Mouse (Mus musculus) brain, embryonic 14.5 days (tissue): Measurements from ENCODE around the gene Chkb.

Experiments
- CTCF ChIP-seq: fragments of 200-500 bp; IDR thresholded peaks from 2 replicates; pipeline ENCODE4 v1.5.1; 2012; ENCODE audit warnings: inconsistent platforms, mild to moderate bottlenecking, moderate library complexity, borderline replicate concordance; ENCODE audit not compliant: insufficient read depth, insufficient read length; ENCODE audit errors: extremely low read depth
- POLR2A ChIP-seq: fragments of 200-500 bp; IDR thresholded peaks from 2 replicates; pipeline ENCODE4 v1.6.1; 2012; ENCODE audit warnings: mild to moderate bottlenecking, inconsistent platforms, borderline replicate concordance; ENCODE audit not compliant: poor library complexity, insufficient read depth, insufficient read length, severe bottlenecking; ENCODE audit errors: extremely low read depth

GRCm38 (mm10) chr15:89468577-89468976 lies 38.9 kb upstream of the Chkb start:
- TF ChIP-seq CTCF (peak; percentile 58; the same call in 1 of the 2 replicates), POLR2A (no peak)
